Mouse (Mus musculus) liver, embryonic 14.5 days (tissue): ENCODE measurements around the gene Dnajc11. TPM values are rescaled to one million over a fixed set of nuclear protein-coding genes. Genes with fewer than 3 reads are reported as not detected.

Experiments used
- ATAC-seq: fragments of 200-750 bp; cut with Nextera tagmentation; 2 replicates; pipeline ENCODE4 v1.8.0; 2017; ENCODE audit warnings: moderate number of reproducible peaks, mild to moderate bottlenecking, moderate library complexity; ENCODE audit not compliant: insufficient read depth
- DNase-seq, 3 experiments: peaks; one replicate each; pipeline ENCODE4 v3.0.0-alpha.2; 2012 to 2013; ENCODE audit warnings: low read depth in 3 of 3, low spot score in 3 of 3
- H3K27ac ChIP-seq: fragments of 300-500 bp; sonication (generic); 2 replicates; pipeline ENCODE4 v1.5.1; 2014; ENCODE audit warnings: moderate library complexity, mild to moderate bottlenecking, control low read depth, inconsistent platforms
- H3K27me3 ChIP-seq: fragments of 300-500 bp; sonication (generic); 2 replicates; pipeline ENCODE4 v1.6.1; 2014; ENCODE audit warnings: mild to moderate bottlenecking, low read length, moderate library complexity; ENCODE audit not compliant: control insufficient read depth, insufficient read depth
- H3K36me3 ChIP-seq: fragments of 300-500 bp; sonication (generic); replicated peaks from 2 replicates; pipeline ENCODE4 v1.6.1; 2014; ENCODE audit warnings: low read depth; ENCODE audit not compliant: control insufficient read depth, insufficient read depth
- H3K4me1 ChIP-seq, 2 experiments: fragments of 200-500 bp in 1 of 2; fragments of 300-500 bp in 1 of 2; sonication (generic) in 1 of 2; replicated peaks; 2 replicates each; pipeline ENCODE4 v1.6.1; 2012 to 2014; ENCODE audit warnings: antibody characterized with exemption in 1 of 2, inconsistent platforms in 1 of 2, low read length in 1 of 2; ENCODE audit not compliant: control insufficient read depth in 2 of 2, insufficient read depth in 2 of 2
- H3K4me2 ChIP-seq: fragments of 300-500 bp; sonication (generic); 2 replicates; pipeline ENCODE4 v1.6.1; 2014; ENCODE audit warnings: low read depth, mild to moderate bottlenecking, control low read depth, moderate library complexity
- H3K4me3 ChIP-seq, 2 experiments: fragments of 200-500 bp in 1 of 2; fragments of 300-500 bp in 1 of 2; sonication (generic) in 1 of 2; 2 replicates each; pipeline ENCODE4 v1.5.1; 2012 to 2014; ENCODE audit warnings: low read depth in 2 of 2, low read length in 2 of 2, mild to moderate bottlenecking in 2 of 2, control low read depth in 1 of 2, inconsistent platforms in 1 of 2, moderate library complexity in 1 of 2; ENCODE audit not compliant: insufficient read depth in 1 of 2
- H3K9ac ChIP-seq: fragments of 300-500 bp; sonication (generic); replicated peaks from 2 replicates; pipeline ENCODE4 v1.6.1; 2014; ENCODE audit warnings: mild to moderate bottlenecking, control low read depth, moderate library complexity
- H3K9me3 ChIP-seq: fragments of 300-500 bp; sonication (generic); 2 replicates; pipeline ENCODE4 v1.6.1; 2016; ENCODE audit warnings: low read length, mixed read lengths; ENCODE audit not compliant: control insufficient read depth
- CTCF ChIP-seq: IDR thresholded peaks from 2 replicates; pipeline ENCODE4 v1.5.1; 2016; ENCODE audit warnings: antibody characterized with exemption, low read depth, control low read depth
- EP300 ChIP-seq: IDR thresholded peaks from 2 replicates; pipeline ENCODE4 v1.6.1; 2016; ENCODE audit warnings: antibody characterized with exemption, low read depth
- WGBS: fragments of 180-500 bp; shearing (Covaris S2); extraction: QIAGEN DNeasy Blood & Tissue Kit; methylation state at CpG from one replicate; pipeline ENCODE4 v1.1.7; 2014; ENCODE audit not compliant: insufficient replicate concordance; 5-methylcytosine and 5-hydroxymethylcytosine counted together
- polyA plus RNA-seq, 2 experiments: library from polyadenylated mRNA; depleted of rRNA in 1 of 2; stranded (reverse) in 1 of 2; unstranded in 1 of 2; fragments of >200 nt; fragmentation: Nextera tagmentation in 1 of 2; extraction: Ambion mirVana in 1 of 2; gene quantifications; 2 replicates each; pipeline versions ENCODE4 v1.2.1 to v1.2.3; 2012 to 2014

Gene Dnajc11
- polyA plus RNA-seq, 2 experiments: 32.9 TPM

- ATAC-seq: no peak
Observed at GRCm38 (mm10) chr4:151902689-151903241, 30.7 kb upstream of the Dnajc11 start.

GRCm38 (mm10) chr4:151904098-151904497, 29.4 kb upstream of the Dnajc11 start:
- WGBS: 43% methylated on average over 11 of the region's 11 CpGs
- DNase-seq: no peak
- Histone ChIP-seq H3K9me3 (no peaks in the 10 kb centered on the region), H3K4me2 (no peak overlapping the region), H3K27ac (no peak overlapping the region), H3K4me3 (no peak overlapping the region), H3K27me3 (no peaks in the 10 kb centered on the region; the same call in 1 of the 2 replicates), H3K36me3 (no peaks in the 10 kb centered on the region), H3K9ac (no peak overlapping the region), H3K4me1 (0 out of 4 replicates have a peak, but pooled peaks cover 0 to 2% of the 10 kb centered on the region in 2 experiments)
- ATAC-seq: no peak
- no peak for TF ChIP-seq CTCF
- no peak for TF ChIP-seq EP300

More at GRCm38 (mm10) chr4:151902689-151903241, 30.7 kb upstream of the Dnajc11 start:
- no peak overlapping the region for H3K9ac ChIP-seq
- 31% methylated on average over 14 of the region's 14 CpGs for WGBS
- TF ChIP-seq CTCF: no peak
- TF ChIP-seq EP300: no peak
- no peak for DNase-seq
- H3K4me3 ChIP-seq: no peak overlapping the region
- no peaks in the 10 kb centered on the region; the same call in 1 of the 2 replicates for H3K27me3 ChIP-seq
- H3K36me3 ChIP-seq: no peaks in the 10 kb centered on the region
- 0 out of 4 replicates have a peak, but pooled peaks cover 0 to 2% of the 10 kb centered on the region in 2 experiments for H3K4me1 ChIP-seq
- no peak overlapping the region for H3K4me2 ChIP-seq
- H3K27ac ChIP-seq: no peak overlapping the region
- no peaks in the 10 kb centered on the region for H3K9me3 ChIP-seq

GRCm38 (mm10) chr4:151905621-151906020, 27.9 kb upstream of the Dnajc11 start:
- ATAC-seq (no peak), DNase-seq (no peak)
- 64% methylated on average over 4 of the region's 4 CpGs for WGBS
- Histone ChIP-seq H3K27me3 (no peaks in the 10 kb centered on the region; the same call in 1 of the 2 replicates), H3K4me2 (no peak overlapping the region), H3K27ac (no peak overlapping the region), H3K9ac (no peak overlapping the region), H3K36me3 (no peaks in the 10 kb centered on the region), H3K4me1 (0 out of 4 replicates have a peak, but pooled peaks cover 0 to 2% of the 10 kb centered on the region in 2 experiments), H3K9me3 (no peaks in the 10 kb centered on the region), H3K4me3 (no peak overlapping the region)
- TF ChIP-seq CTCF (no peak), EP300 (no peak)

DNA sequence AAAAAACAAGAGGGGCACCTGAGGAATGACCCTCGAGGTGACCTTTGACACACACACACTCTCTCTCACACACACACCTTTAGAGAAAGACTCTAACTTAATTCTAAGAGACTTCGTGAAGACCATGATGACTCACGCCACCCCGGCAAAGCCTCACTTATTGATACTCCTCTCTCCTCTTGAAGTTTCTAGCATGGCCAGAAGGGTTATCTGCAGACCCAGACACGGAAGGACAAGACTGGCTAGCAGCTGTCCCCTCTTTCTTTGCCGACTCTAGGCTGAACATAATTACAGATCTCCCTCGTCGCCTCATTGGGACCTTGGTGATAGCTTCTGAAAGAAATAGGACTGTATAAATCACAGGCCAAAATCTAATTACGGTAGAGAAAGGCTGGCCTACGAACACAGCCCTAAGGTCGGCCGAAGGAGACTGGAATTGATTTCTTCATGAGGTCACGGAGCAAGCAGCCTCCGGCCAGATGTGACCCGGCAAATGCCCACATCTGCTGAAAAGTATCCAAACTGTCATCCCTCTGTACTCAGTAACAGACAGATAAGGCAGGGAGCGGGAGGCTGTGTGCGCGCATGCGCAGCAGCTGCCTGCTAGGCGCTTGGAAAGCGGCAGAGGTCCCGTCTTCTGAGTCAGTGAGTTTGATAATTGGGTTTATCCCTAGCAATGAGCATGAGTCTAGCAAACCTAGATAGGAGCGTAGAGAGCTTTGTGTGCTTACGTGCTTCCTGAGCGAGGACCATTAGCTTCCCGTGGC, 25.7 kb upstream of the Dnajc11 start:
- Histone ChIP-seq H3K4me1 (no peaks in the 10 kb centered on the region), H3K27me3 (no peaks in the 10 kb centered on the region; the same call in 1 of the 2 replicates), H3K4me3 (0 out of 4 replicates have a peak overlapping the region, but pooled peaks of 1 of the 2 experiments have one; percentile 9), H3K9ac (no peak overlapping the region), H3K4me2 (no peak overlapping the region), H3K36me3 (no peaks in the 10 kb centered on the region), H3K27ac (no peak overlapping the region), H3K9me3 (no peaks in the 10 kb centered on the region)
- no peak for TF ChIP-seq CTCF
- no peak for TF ChIP-seq EP300
- ATAC-seq (no peak), DNase-seq (no peak)
- 68% methylated on average over 26 of the region's 26 CpGs for WGBS

- ATAC-seq: no peak
- TF ChIP-seq CTCF (no peak), EP300 (no peak)
- no peak overlapping the region for H3K9ac ChIP-seq
- 62% methylated on average over 8 of the region's 8 CpGs for WGBS
- H3K36me3 ChIP-seq: no peaks in the 10 kb centered on the region
- H3K4me1 ChIP-seq: no peaks in the 10 kb centered on the region
- no peak overlapping the region for H3K4me2 ChIP-seq
- H3K9me3 ChIP-seq: no peaks in the 10 kb centered on the region
- no peak overlapping the region for H3K27ac ChIP-seq
- H3K4me3 ChIP-seq: no peak overlapping the region
- no peaks in the 10 kb centered on the region; the same call in 1 of the 2 replicates for H3K27me3 ChIP-seq
- no peak for DNase-seq
Observed at GRCm38 (mm10) chr4:151908809-151909208, 24.7 kb upstream of the Dnajc11 start.
